In the genomic region with DNA sequence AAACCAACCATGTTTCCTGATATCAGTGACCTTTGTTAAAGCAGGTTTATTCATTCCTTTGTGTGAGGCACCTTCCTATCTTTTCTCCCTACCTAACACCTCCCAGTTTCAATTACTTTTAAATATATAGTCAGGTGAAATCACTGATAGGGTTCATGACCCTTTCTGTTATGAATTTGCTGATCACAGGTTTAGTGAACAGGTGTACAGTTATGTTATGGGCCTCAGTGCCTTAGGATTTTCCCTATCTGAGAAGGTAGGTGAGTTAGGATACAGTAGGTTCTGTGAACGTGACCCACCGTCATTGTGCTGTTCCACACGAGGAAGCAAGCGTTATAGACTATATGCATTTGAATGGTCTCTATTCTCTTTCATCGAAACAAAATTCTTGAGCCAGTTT, we compare ENCODE assay signal across 14 mouse cellular contexts.
"Had no signal": no experiment of that assay in that cellular context is flagged by ENCODE, and none has a peak within 500 bp of the region (broad histone marks: within the 10 kb centered on the region; RNA-seq: fewer than 3 reads in every experiment).

No protein-coding gene starts in this region.

- H3K9me3 ChIP-seq: embryonic facial prominence, embryonic 10.5 days; embryonic facial prominence, embryonic 12.5 days; embryonic facial prominence, embryonic 13.5 days; embryonic facial prominence, embryonic 15.5 days; forebrain, embryonic 10.5 days; forebrain, embryonic 12.5 days; forebrain, embryonic 13.5 days; forebrain, embryonic 15.5 days had no signal

- H3K36me3 ChIP-seq: embryonic facial prominence, embryonic 10.5 days; embryonic facial prominence, embryonic 12.5 days; embryonic facial prominence, embryonic 13.5 days; embryonic facial prominence, embryonic 15.5 days; forebrain, embryonic 10.5 days had no signal

- H3K9ac ChIP-seq: embryonic facial prominence, embryonic 12.5 days; embryonic facial prominence, embryonic 13.5 days; embryonic facial prominence, embryonic 15.5 days; forebrain, embryonic 12.5 days; forebrain, embryonic 13.5 days; forebrain, embryonic 15.5 days; forebrain, postnatal 0 days had no signal

- H3K27me3 ChIP-seq: embryonic facial prominence, embryonic 12.5 days; embryonic facial prominence, embryonic 13.5 days; embryonic facial prominence, embryonic 15.5 days; forebrain, embryonic 12.5 days; forebrain, embryonic 13.5 days; forebrain, embryonic 15.5 days had no signal

- H3K4me2 ChIP-seq: embryonic facial prominence, embryonic 12.5 days; embryonic facial prominence, embryonic 13.5 days; embryonic facial prominence, embryonic 15.5 days; forebrain, embryonic 12.5 days; forebrain, embryonic 13.5 days; forebrain, embryonic 15.5 days had no signal

- H3K27ac ChIP-seq: embryonic facial prominence, embryonic 10.5 days; embryonic facial prominence, embryonic 12.5 days; embryonic facial prominence, embryonic 13.5 days; embryonic facial prominence, embryonic 15.5 days; forebrain, embryonic 10.5 days; forebrain, embryonic 12.5 days; forebrain, embryonic 13.5 days; forebrain, embryonic 15.5 days; gastrocnemius, adult 2 months; heart, adult 2 months had no signal

- ATAC-seq: forebrain, embryonic 13.5 days; forebrain, embryonic 14.5 days; forebrain, embryonic 15.5 days; forebrain, embryonic 16.5 days; forebrain, postnatal 0 days had no signal

- H3K4me3 ChIP-seq: embryonic facial prominence, embryonic 10.5 days; embryonic facial prominence, embryonic 12.5 days; embryonic facial prominence, embryonic 13.5 days; embryonic facial prominence, embryonic 15.5 days; erythroblast, embryonic 14.5 days; forebrain, embryonic 10.5 days; forebrain, embryonic 12.5 days; forebrain, embryonic 13.5 days; forebrain, embryonic 15.5 days; gastrocnemius, adult 2 months; heart, adult 2 months had no signal

- H3K4me1 ChIP-seq: embryonic facial prominence, embryonic 10.5 days; embryonic facial prominence, embryonic 12.5 days; embryonic facial prominence, embryonic 13.5 days; embryonic facial prominence, embryonic 15.5 days; forebrain, embryonic 10.5 days; forebrain, embryonic 12.5 days; forebrain, embryonic 13.5 days; forebrain, embryonic 15.5 days had no signal
